Mouse (Mus musculus): ENCODE measurements at regions not wholly inside any gene's neighbourhood (a gene's known extent, or its start where the extent isn't known, plus 50 kb on each side); places are given as distances from the start of the nearest gene placed in this dataset.

DNA sequence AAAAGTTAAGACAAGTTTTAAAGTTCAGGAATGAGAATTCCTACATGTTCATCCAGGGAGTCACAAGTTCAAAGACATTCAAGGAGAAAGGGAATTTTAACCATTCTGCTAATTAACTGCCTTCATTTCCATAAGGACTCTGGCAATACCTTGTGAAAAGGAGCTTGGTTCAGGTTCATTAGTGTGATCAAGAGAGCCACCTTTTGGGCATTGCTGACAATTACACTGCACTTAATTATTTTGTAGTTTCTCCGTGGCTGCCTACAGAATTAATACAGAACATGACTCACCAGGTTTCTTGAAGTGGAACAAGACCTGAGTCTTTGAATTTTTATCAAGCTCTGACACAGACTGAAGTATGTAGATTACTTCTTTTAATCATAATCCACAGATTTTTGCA lies 52.4 kb upstream of the Ankef1 start:
- DNase-seq (ENCODE audit: low spot score), result peak; percentile 48
